Mouse (Mus musculus) heart, postnatal 0 days (tissue): ENCODE results near the gene Nup205. TPM values are rescaled to one million over a fixed set of nuclear protein-coding genes. Genes with fewer than 3 reads are reported as not detected.

Experiments
- ATAC-seq: fragments of 200-750 bp; cut with Nextera tagmentation; 2 replicates; pipeline ENCODE4 v1.8.0; 2017; ENCODE audit warnings: low read depth, moderate number of reproducible peaks, moderate library complexity; ENCODE audit not compliant: insufficient read depth
- DNase-seq: peaks from one replicate; pipeline ENCODE4 v3.0.0-alpha.2; 2016; ENCODE audit warnings: low spot score
- H3K27ac ChIP-seq: fragments of 300-500 bp; sonication (generic); 2 replicates; pipeline ENCODE4 v1.5.1; 2014; ENCODE audit warnings: low read depth, mild to moderate bottlenecking
- H3K27me3 ChIP-seq: fragments of 300-500 bp; sonication (generic); 2 replicates; pipeline ENCODE4 v1.6.1; 2014; ENCODE audit warnings: low read length, mixed read lengths; ENCODE audit not compliant: control insufficient read depth, insufficient read depth
- H3K36me3 ChIP-seq: fragments of 300-500 bp; sonication (generic); replicated peaks from 2 replicates; pipeline ENCODE4 v1.6.1; 2014; ENCODE audit warnings: low read length, mixed read lengths; ENCODE audit not compliant: control insufficient read depth, insufficient read depth
- H3K4me1 ChIP-seq: fragments of 300-500 bp; sonication (generic); 2 replicates; pipeline ENCODE4 v1.6.1; 2014; ENCODE audit warnings: antibody characterized with exemption; ENCODE audit not compliant: control insufficient read depth, insufficient read depth
- H3K4me2 ChIP-seq: fragments of 300-500 bp; sonication (generic); 2 replicates; pipeline ENCODE4 v1.6.1; 2014; ENCODE audit warnings: low read depth, mild to moderate bottlenecking, low read length, moderate library complexity
- H3K4me3 ChIP-seq: fragments of 300-500 bp; sonication (generic); 2 replicates; pipeline ENCODE4 v1.5.1; 2014; ENCODE audit warnings: low read depth, low read length
- H3K9ac ChIP-seq: fragments of 300-500 bp; sonication (generic); replicated peaks from 2 replicates; pipeline ENCODE4 v1.6.1; 2014; ENCODE audit warnings: low read depth, low read length, mixed read lengths
- H3K9me3 ChIP-seq: fragments of 300-500 bp; sonication (generic); replicated peaks from 2 replicates; pipeline ENCODE4 v1.6.1; 2016; ENCODE audit warnings: low read length; ENCODE audit not compliant: control insufficient read depth
- CTCF ChIP-seq: IDR thresholded peaks from 2 replicates; pipeline ENCODE4 v1.5.1; 2016; ENCODE audit warnings: antibody characterized with exemption, control low read depth, low read depth
- EP300 ChIP-seq: IDR thresholded peaks from 2 replicates; pipeline ENCODE4 v1.6.1; 2016; ENCODE audit warnings: antibody characterized with exemption, low read depth
- WGBS: fragments of 180-500 bp; shearing (Covaris S2); extraction: QIAGEN DNeasy Blood & Tissue Kit; methylation state at CpG from one replicate; pipeline ENCODE4 v1.1.7; 2014; 5-methylcytosine and 5-hydroxymethylcytosine counted together
- polyA plus RNA-seq: library from polyadenylated mRNA; unstranded; fragments of >200 nt; fragmentation: Nextera tagmentation; extraction: Ambion mirVana; gene quantifications from 2 replicates; pipeline ENCODE4 v1.2.1, GENCODE M21; 2015
- total RNA-seq: library from RNA; depleted of rRNA; stranded (reverse); fragments of >200 nt; gene quantifications from 2 replicates; pipeline ENCODE4 v1.2.3, GENCODE M21; 2014; ENCODE audit warnings: low replicate concordance; rRNA removed

Nup205 gene
- total and polyA plus RNA-seq, 2 experiments from 2014 or later, result 7.1 to 34.6 TPM

DNA sequence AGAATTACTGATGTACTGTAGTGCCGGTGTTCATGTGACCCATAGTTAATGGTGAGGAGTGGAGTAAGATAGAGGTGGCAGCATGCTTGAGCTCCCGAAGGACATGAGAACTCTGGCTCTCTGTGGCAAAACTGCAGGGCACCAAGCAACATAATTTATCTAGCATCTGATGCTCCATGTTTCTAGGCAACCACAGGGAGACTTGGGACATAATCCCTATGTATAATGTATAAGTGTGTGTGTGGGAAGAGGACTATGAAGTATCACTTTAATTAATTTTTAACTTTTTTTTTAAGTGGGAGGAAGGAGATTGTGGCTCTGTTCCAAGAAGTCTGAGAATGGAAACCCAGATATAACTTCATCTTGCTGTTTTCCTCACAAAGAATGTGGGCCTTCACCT is 117.7 kb downstream of the Nup205 start:
- Histone ChIP-seq H3K27me3 (no peaks in the 10 kb centered on the region), H3K4me3 (no peak overlapping the region), H3K36me3 (no peaks in the 10 kb centered on the region), H3K9me3 (no peaks in the 10 kb centered on the region), H3K4me2 (no peak overlapping the region), H3K9ac (no peak overlapping the region), H3K27ac (no peak overlapping the region), H3K4me1 (peaks cover 25% of the 10 kb centered on the region)
- WGBS, result 62% methylated on average over 2 of the region's 2 CpGs
- ATAC-seq (no peak), DNase-seq (no peak)
- TF ChIP-seq EP300 (no peak), CTCF (no peak)

DNA sequence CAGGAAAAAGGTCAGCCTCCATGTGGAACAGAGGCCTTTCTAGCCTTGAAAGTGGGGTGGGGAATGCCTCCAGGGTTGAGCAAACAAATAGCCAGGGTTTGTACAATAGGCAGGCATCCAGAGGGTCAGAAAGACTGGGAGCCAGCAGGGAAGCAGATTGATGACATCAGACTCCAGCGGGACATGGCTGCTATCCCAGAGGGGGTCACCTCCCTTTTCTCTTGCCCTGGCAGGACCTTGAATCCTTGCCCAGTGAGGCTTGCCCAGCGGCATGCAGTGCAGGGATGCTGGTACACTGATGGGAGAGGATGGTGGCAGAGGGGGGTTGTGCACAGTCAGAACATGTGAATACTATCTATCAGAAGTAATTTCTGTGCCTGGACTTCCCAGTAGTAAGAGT is 119.8 kb downstream of the Nup205 start:
- Histone ChIP-seq H3K36me3 (no peaks in the 10 kb centered on the region), H3K27ac (peak overlapping the region; percentile 40), H3K9me3 (no peaks in the 10 kb centered on the region), H3K4me3 (no peak overlapping the region), H3K4me1 (peaks cover 25% of the 10 kb centered on the region), H3K9ac (no peak overlapping the region), H3K4me2 (no peak overlapping the region), H3K27me3 (no peaks in the 10 kb centered on the region)
- TF ChIP-seq EP300, result no peak
- no peak for TF ChIP-seq CTCF
- 22% methylated on average over 2 of the region's 2 CpGs for WGBS
- DNase-seq, result peak; percentile 43
- ATAC-seq, result peak; percentile 58

Other genes with a start within 250 kb of the Nup205 start
- 0.04 and 0.77 TPM in 2 replicates for gene Slc23a4, start 189.0 kb upstream of the Nup205 start, total RNA-seq
- 0.22 and 0.42 TPM in 2 replicates for gene Slc23a4, start 189.0 kb upstream of the Nup205 start, polyA plus RNA-seq
- 10.2 and 13.3 TPM in 2 replicates for gene Cnot4, start 43.7 kb upstream of the Nup205 start, total RNA-seq
- gene Cnot4, start 43.7 kb upstream of the Nup205 start, polyA plus RNA-seq, result 15.0 and 17.4 TPM in 2 replicates
- gene Slc13a4, start 130.7 kb downstream of the Nup205 start, total RNA-seq, result 0.11 TPM in 1 of 2 replicates, not detected in the other
- 0.22 TPM in 2 replicates for gene Slc13a4, start 130.7 kb downstream of the Nup205 start, polyA plus RNA-seq
- 8.3 TPM in 1 of 2 replicates, not detected in the other for gene Fam180a, start 148.7 kb downstream of the Nup205 start, total RNA-seq
- gene Fam180a, start 148.7 kb downstream of the Nup205 start, polyA plus RNA-seq, result 0.48 and 0.84 TPM in 2 replicates